Mouse (Mus musculus) c-Kit-positive CD71-positive TER-119-negative erythroid progenitor cells, embryonic 14.5 days (primary cell): ENCODE results near the gene Cdh23.
A peak's percentile ranks its signal among the peaks of the same experiment; 100 is the strongest.

Experiments used
- DNase-seq: peaks from one replicate; pipeline ENCODE4 v3.0.0-alpha.2; 2013; ENCODE audit warnings: low read depth

Cdh23 gene

DNA sequence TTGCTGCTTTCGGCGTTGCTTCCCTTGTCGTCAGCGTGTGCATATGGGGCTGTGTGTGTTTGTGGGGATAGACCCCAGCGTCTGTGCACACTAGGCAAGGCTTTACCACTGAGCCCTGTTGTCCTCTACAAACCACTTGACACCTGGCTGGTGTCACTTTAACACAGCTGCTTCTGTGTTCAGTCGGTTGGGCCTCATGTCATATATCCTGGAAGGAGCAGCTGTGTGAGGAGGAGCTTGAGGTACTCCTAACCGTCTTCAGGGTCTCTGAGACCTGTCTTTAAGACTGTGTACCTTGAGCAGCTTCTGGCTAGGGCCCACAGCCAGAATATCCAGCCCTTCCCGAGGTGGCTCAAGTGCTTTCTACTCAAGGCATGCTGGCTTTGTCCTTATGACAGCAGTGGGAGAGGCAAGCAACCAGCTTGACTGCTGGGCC lies 411.6 kb downstream of the Cdh23 start:
- no peak for DNase-seq

DNA sequence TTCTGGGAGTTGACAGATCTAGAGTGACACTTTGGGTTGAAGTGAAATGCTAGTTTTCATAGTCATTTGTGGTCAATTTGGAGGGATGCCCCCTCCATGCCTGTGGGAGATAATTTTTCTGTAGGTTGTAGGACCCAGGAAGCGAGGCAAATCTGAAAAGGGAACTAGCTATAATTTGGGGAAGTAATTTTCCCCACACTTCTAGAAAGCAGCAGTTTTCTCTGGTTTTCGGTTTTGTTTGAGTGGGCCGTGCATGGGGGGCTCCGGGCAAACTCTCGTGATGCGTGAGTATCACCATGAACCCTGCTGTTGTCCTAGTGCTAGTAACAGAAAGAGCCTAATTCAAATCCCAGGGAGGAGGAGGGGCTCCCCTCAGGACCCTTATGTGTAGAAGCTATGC lies 412.0 kb downstream of the Cdh23 start:
- DNase-seq, result no peak

DNA sequence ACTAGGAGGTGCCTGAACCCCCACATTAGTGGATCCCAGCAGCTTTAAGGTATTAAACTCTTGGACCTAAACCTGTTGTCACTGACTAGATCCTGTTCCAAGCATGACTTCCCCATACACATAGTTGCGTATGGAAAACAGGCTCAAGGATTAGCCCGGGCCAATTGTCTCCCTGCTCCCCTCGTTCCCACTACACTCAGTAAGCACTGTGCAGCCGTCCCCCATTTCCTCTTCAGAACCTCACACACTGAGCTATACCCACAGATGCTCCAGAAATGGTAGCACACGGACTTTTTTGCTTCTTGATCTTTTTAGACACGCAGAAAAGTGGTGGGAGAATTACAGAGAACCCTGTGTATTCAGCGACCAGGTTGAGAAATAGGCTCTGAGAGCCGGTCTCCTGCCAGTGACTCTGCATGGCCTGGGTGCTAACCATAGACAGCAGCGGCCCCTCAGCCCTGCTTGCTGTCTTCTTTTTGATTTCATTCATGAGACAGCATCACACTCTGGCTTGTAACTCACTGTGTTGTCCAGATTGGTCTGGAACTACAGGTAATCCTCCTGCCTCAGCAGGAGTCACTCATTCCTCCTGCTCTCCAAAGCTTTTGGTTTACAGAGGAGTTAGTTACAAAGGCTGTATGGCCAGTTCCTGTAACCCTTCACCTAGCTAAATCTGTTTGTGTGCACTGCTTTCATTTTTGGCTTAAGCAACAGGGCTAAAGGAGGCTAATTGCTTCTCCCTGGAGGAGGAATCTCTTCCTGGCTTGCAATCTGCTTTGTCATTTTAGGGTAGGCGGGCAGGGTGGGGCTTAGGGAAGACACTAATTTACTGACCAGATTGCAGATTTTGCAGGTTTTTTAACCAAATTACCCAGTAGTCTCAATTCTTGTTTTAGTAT lies 413.9 kb downstream of the Cdh23 start:
- no peak for DNase-seq

DNA sequence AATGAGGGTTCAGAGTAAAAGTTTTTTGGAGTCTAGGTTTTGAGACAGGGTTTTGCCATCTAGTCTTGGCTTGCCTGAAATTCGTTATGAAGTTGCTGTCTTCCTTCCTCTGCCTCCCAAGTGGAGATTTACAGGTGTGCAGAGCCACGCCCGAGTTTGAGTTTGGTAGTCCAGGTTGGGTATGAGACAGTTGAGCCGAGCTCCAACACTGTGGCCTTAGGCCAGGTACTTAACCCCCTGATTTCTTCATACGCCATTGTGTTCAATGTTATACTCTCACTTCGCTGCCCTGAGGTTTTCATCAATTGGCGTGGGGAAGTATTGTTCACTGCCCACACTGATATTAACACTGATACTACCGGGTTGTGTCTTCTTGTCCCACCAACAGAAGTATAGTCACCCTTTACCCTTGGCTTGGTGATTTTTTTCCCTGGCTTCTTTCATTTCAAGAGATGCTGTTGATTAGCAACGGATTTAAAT lies 414.7 kb downstream of the Cdh23 start:
- no peak for DNase-seq

DNA sequence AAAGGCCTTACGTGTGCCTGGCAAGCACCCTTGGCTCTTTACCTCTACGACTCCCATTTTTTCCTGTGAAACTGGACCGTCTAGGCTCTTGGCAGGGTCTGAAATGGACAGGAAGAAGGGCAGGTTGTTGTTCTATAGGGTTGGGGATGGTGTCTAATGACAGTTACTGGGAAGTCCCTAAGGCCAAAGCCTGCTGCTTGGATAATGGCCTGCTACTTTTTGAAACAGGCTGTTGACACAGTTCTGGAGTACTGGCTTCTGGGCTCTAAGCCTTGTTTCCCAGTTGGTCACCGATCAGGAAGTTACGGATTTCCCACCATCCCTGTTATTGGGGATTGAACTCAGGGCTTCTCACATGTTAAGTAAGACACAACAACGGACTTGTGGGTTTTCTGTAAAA lies 415.9 kb downstream of the Cdh23 start:
- no peak for DNase-seq

DNA sequence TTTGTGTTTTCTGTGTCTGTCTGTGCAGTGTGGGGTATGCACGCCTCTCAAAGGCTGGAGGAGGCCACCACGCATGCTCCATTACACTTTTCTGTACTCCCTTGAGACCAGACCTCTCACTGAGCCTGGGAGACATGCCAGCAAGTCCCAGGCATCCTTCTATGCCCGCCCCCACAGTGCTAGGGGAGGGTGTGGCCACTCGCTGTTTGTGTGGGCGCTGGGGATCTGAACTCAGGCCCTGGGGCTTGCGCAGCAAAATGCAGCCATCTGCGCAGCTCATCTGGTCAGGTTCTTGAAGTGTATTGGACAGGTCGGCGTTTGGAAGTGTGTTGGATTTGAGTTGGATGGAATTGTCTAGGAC lies 416.4 kb downstream of the Cdh23 start:
- no peak for DNase-seq

DNA sequence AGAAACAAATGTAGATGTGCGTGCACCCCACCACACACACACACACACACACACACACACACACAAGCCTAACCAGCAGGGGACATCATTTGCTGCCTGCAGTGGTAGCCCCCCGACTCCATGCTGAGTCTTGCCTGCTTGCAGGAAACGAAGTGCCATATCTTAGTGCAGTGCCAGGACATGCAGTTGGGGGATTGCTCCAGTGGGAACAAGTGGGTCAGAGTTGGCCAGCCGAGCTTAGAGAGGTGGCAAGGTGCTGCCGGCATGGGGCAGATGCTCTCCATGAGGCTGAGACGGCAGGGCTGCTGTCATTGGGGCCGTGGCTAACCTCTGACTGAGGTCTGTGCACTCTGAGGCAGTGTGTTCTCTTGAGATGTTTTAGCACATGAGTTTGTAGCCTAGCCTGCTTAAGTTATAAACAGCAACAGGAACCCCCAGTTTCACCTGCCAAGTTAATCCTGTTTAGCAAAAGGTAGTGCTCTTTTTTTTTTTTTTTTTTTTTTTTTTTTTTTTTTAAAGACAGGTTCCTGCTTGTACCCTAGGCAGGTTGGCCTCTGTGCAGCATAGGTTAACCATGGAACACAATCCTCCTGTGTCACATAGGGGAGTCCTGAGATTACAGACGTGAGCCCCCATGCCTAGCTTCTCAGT lies 416.9 kb downstream of the Cdh23 start:
- DNase-seq, result no peak

DNA sequence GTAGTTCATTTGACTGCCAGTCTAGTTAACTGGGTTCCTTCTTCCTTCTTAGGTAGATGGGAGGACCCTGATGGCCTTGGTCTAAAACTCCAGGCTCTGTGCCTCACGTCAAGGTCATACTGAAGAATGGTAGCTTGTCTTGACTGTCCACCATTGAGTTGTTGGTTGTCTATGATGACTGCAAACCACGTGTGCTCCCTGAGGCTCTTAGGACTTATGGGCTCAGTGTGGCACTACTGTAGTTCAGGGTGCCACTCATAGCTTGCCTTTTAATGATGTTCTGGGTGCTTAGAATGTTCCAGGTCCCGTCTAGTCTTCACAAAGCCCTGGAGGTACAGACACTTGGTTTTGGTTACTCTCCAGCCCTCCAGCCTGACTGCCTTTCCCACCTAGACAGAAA lies 417.5 kb downstream of the Cdh23 start:
- no peak for DNase-seq

DNA sequence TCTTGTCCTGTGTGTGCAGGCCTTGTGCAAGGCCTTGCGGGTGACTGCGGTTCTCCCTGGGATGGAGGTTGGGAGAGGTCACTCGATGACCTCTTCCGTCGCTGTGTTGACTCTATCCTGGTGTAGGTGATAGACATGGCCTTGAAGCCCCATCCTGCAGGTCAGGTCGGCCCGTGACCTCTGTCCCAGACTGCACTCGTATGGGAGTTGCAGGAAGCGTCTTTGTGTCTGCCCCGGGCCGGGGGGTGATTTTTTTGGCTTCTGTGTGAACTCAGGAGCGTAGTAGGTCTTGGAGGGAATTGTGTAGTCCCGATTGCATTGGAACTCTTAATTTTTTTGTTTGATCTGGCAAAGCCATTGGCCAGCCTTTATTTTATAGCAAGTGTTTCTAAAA lies 418.3 kb downstream of the Cdh23 start:
- DNase-seq, result no peak

DNA sequence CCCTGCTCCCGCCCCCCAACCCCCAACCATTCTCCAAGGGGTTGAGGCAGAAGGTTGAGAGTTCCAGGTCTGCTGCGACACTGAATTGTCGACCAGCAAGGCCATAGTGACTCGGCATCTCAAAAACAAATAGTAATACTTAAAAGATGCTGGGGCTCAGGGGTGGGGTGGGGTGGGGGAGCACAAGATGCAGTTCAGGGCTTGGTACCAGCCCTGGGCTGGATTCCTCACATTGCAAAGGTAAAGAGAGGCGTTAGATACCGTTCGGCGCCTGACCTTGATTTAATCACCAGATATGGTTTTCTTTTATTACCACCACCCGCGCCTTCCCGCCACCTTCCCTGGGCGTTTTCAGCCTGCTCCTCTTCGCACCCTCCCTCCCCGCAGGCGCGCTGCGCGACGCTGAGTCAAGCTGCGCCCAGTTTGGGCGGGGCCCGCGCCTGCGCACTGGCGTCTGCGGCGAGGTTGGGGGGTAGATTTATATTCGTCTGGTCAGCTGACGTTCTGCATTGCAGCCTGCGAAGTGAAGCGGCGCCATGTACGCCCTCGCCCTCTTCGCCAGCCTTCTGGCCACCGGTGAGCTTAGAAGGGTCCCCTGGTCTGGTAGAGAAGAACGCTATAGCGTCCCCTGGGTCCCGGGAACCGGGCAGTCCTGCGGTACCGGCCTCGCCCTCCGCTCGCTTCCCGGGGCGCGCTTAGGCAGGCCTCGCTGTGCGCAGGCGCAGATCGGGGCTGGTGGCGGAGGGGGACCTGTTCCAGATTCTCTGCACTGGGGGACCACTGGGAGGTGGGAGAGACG lies 418.9 kb downstream of the Cdh23 start, which contains the start of gene Psap:
TSS of gene Psap (plus strand) at position 421 of the 799 bp plus-strand sequence.
- DNase-seq, result peak; percentile 89

DNA sequence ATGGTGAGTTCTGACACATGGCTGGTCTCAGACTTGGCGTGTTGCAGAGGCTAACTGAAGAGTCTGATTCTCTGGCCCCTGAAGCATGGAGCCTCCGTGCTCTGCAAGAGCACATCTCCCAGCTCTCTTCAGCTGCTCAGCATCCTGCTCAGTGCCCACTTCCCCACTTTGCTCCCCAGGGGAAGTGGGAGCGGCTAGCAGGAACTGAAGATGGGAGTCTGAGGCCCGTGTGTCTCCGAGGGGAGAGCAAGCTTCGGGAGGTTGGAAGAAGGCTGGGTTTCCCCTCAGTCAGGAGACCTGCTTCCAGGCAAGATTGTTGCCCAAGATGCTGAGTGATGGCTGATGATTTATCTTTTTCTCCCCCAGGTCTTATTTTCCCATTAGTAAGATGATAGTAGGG lies 422.9 kb downstream of the Cdh23 start:
- no peak for DNase-seq

DNA sequence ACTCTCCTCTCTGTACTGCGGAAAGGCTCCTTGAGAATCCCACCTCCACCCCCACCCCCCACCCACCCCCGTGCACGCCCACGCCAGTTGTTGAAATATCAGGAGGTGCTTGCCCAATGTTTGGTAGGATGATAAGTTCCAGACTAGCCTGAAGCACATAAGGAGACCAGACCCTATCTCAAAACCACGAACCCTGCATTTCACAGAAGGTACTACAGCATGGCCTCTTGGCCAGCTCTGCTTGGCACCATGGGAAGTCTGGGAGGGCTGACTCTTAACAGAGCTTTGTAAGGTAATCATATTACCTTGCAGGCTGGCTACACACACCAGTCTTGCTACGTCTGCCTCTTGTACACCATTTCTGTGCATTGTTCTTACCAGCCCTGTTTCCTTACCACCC lies 424.0 kb downstream of the Cdh23 start:
- no peak for DNase-seq

DNA sequence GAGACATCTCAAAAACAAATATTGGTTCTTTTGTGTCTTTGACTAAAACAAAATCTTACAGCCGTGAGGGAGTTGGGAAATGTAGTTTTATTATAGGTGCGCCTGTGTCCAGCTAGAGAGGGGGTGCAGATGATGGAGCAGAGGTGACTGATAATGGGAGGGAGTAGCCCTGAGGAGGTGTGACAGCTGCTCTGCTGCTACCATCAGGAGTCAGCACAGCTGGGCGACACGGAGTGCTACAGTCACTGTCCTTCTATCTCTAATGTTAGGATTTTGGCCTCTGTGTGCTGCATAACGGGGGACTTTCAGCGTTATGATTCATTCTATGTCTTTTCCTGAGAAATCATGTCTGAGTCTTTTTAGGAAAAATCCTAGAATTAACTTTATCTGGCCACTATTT lies 425.3 kb downstream of the Cdh23 start:
- DNase-seq, result no peak

DNA sequence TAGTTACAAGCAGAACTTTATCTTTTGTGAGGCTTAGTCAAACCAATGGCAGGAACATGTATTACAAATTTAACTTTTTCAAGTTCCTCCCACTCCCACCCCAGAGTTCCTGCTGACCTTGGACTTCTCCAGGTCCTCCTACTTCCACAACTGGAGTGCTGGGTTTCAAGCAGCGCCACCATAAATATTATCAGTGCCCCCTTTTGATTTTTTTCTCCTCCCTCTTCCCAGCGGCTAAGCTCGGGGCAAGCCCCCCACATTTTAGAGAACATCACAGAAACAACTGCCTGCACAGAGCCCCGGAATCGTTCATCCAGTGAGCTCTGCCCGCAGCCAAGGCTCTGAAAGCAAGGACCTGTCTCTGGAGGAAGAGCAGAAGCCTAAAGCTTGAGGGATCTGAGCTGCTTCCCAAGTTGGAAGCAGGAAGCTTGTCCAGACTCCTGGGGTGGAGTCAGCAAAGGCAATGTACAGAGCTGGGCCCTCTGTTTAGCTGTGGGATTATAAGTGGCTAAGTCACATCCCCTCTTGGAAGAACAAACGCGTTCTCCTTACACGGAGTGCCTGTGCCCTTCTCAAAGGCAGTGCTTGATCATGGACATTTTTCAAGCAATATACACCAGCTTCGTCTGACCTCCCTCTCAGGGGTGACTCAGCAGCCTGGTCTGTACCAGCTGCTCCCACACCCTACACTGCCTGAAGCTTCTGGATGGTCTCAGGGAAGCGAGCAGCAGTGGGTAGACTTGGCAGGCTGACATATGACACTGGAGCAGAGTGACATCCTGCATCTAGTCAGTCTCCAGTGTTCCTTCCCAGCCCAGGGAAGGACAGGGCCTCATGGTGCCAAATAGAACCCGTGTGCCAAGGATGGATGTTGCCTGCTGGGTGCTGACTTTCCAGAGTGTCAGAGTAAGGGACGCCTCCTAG lies 426.9 kb downstream of the Cdh23 start:
- no peak for DNase-seq

DNA sequence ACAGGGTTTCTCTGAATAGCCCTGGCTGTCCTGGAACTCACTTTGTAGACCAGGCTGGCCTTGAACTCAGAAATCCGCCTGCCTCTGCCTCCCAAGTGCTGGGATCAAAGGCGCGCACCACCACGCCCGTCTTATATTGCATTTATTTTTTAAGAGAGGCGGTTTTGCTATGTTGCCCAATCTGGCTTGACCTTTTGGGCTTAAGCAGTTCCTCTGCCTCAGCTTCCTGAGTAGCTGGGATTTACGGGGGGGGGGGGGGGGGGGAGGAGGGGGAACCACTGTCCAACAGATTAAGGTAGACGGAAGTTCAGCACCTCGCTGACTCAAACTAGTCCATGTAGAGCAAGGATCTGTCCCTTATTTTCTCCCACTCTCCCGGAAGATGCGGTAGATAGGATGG lies 427.6 kb downstream of the Cdh23 start:
- no peak for DNase-seq

DNA sequence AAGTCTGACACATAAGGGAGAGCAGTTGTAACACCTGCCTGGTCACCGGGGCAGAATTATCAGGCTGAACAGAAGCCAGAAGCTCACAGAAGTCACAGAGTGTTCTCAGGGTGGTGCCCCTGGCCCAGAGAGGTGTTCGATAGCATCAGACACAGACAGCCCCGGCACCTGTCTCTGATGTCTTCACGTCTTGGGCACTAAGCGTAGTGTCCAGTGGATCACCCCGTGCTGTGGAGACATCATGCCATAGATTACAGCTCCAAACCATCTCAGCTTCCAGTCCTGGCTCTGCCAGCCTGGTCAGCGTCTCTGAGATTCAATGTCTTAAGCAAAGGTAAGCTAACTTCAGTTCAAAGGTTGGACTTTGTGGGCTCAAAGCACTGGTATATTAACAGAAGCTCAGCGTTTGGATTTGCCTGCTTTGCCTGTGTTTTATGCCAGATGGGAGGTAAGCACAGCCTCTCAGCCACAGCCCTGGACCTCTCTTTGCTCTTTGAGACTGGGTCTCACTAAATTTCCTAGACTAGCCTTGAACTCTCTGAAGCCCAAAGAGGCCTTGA lies 429.4 kb downstream of the Cdh23 start:
- DNase-seq, result no peak

DNA sequence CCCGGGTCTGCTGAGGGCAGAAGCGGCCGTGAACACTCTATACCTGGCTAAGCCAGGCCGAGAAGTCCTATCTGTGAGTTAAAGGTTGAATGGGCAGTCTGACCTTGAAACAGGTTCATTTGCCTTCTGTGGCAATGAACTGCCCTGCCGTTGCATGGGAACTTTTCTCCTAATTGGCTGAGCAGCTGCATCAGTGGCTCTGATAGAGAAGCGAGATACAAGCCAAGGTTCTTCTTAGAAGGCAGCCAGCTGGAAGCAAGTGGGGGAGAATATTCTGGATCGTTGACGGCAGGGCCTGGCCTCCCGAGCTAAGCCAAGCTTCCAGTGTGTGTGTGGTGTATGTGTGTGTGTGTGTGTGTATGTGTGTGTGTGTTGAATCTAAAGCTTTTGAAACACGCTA lies 431.0 kb downstream of the Cdh23 start:
- no peak for DNase-seq

DNA sequence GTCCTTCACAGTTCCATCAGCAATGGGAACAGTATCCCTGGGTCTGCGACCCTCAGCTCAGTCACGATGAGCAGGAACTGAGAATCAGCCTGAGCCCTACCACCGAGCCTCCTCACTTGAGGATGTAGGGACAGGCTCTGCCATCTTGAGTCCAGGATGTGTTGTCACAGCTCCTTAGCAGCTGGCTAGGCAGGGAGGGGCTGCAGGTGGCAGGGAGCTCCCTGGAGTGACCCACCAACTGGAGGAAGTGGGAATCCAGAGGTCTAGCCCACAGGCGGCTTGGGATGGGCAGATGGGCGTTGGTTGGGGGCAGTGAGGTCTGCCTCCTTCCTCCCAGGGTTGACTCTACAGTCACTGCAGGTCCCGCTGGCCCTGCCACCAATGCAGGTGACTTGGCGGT lies 432.9 kb downstream of the Cdh23 start:
- DNase-seq, result no peak

DNA sequence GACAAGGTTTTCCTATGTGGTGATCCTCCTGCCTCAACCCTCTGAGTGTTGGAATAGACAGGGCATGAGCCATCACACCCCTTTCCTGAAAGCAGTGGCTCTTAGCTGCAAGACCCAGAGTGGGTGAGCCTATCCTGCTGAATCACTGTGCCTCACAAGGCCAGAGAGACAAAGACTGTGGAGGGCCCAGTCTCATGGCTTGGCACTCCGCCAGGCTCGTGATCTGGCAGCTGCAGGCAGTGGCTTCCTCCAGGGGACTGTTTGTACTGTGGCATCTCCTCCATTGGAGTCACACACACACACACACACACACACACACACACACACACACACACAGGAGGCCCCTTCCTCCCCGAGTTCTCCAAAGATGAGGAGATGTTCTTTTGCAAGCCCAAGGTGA lies 433.9 kb downstream of the Cdh23 start:
- no peak for DNase-seq

DNA sequence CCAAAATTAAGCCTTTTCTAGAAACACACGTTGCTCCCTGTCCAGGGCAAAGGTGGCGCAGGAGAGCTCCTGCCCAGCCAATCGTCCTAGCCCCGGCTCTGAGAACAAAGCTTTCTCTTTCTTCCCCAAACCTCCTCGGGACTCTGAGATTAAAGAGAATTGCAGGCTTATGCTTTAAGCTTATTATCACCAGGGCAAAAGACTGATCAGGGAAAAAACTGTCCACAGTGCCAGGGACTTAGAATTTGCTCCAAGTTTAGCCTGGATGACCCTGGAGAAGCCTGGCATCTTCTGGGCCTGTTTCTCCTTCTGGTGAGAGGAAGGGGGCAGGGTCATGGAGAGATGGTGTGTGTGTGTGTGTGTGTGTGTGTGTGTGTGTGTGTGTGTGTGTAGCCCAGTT lies 434.8 kb downstream of the Cdh23 start:
- no peak for DNase-seq
